ENCODE assay signal across 8 mouse cellular contexts in genomic region chr6:83455328-83456130, GRCm38 (mm10). TPM values are rescaled to one million over a fixed set of nuclear protein-coding genes. Genes with fewer than 3 reads are reported as not detected.
A peak's percentile ranks its signal among the peaks of the same experiment; 100 is the strongest.
DNase-seq lines count a peak whose midpoint lies in the region; ATAC-seq and TF ChIP-seq lines count a peak whose summit lies in the region.

No protein-coding gene starts in this region.

- H3K27me3 ChIP-seq in E14TG2a.4 (ENCODE audit: insufficient read depth, low read length), result peaks cover 93% of the 10 kb centered on the region
- H3K27me3 ChIP-seq in embryonic facial prominence, embryonic 14.5 days (replicated peaks; ENCODE audit: control insufficient read depth, insufficient read depth, low read length), result no peaks in the 10 kb centered on the region
- H3K27me3 ChIP-seq in hindbrain, postnatal 0 days (ENCODE audit: insufficient read depth, low read length), result no peaks in the 10 kb centered on the region
- H3K27me3 ChIP-seq in stomach, embryonic 14.5 days (ENCODE audit: control insufficient read depth, insufficient read depth, low read length), result no peaks in the 10 kb centered on the region

- H3K36me3 ChIP-seq in E14TG2a.4 (ENCODE audit: insufficient read depth, low read length), result no peaks in the 10 kb centered on the region
- no peaks in the 10 kb centered on the region for H3K36me3 ChIP-seq in embryonic facial prominence, embryonic 14.5 days (ENCODE audit: control insufficient read depth, insufficient read depth, low read length)
- no peaks in the 10 kb centered on the region for H3K36me3 ChIP-seq in hindbrain, postnatal 0 days (ENCODE audit: insufficient read depth, low read length)
- peaks cover 9% of the 10 kb centered on the region; the same call in 1 of the 2 replicates for H3K36me3 ChIP-seq in macrophage (ENCODE audit: inconsistent target)
- 0 out of 2 replicates have a peak, but pooled peaks cover 4% of the 10 kb centered on the region for H3K36me3 ChIP-seq in stomach, embryonic 14.5 days (ENCODE audit: control insufficient read depth, insufficient read depth, low read length)

- DNase-seq in adrenal gland, postnatal 14 days, result peak; percentile 44
- no peak for DNase-seq in adrenal gland, postnatal 4 days (ENCODE audit: low spot score in 2 of 2)
- peak; percentile 39 for DNase-seq in embryonic facial prominence, embryonic 14.5 days (ENCODE audit: low spot score)
- DNase-seq in hindbrain, postnatal 0 days (ENCODE audit: low spot score), result peak; percentile 51
- no peak for DNase-seq in frontal cortex, postnatal 25 days (ENCODE audit: low spot score in 2 of 2)

- H3K9me3 ChIP-seq in E14TG2a.4 (ENCODE audit: low read length), result no peaks in the 10 kb centered on the region
- H3K9me3 ChIP-seq in embryonic facial prominence, embryonic 14.5 days (ENCODE audit: control insufficient read depth, low read length), result no peaks in the 10 kb centered on the region
- no peaks in the 10 kb centered on the region for H3K9me3 ChIP-seq in hindbrain, postnatal 0 days (ENCODE audit: low read length)
- no peaks in the 10 kb centered on the region for H3K9me3 ChIP-seq in stomach, embryonic 14.5 days (ENCODE audit: control insufficient read depth, low read depth, low read length)

- H3K4me3 ChIP-seq in E14TG2a.4 (replicated peaks; ENCODE audit: low read length), result peak overlapping the region; percentile 83
- peak overlapping the region; percentile 82 for H3K4me3 ChIP-seq in embryonic facial prominence, embryonic 14.5 days (ENCODE audit: low read depth, low read length)
- H3K4me3 ChIP-seq in hindbrain, postnatal 0 days (ENCODE audit: low read length), result peak overlapping the region; percentile 83
- peak overlapping the region; percentile 56 for H3K4me3 ChIP-seq in macrophage (ENCODE audit: inconsistent target)
- peak overlapping the region; percentile 87 for H3K4me3 ChIP-seq in stomach, embryonic 14.5 days (ENCODE audit: low read depth, low read length)

- WGBS in embryonic facial prominence, embryonic 14.5 days, result under 1% methylated on average over 24 of the region's 41 CpGs
- 1% methylated on average over 27 of the region's 41 CpGs for WGBS in hindbrain, postnatal 0 days
- under 1% methylated on average over 38 of the region's 41 CpGs for WGBS in macrophage (ENCODE audit: missing documents)
- WGBS in stomach, embryonic 14.5 days, result under 1% methylated on average over 26 of the region's 41 CpGs

- H3K27ac ChIP-seq in embryonic facial prominence, embryonic 14.5 days (replicated peaks; ENCODE audit: low read depth, low read length), result peak overlapping the region; percentile 90
- H3K27ac ChIP-seq in hindbrain, postnatal 0 days, result peak overlapping the region; percentile 90
- H3K27ac ChIP-seq in macrophage, result peak overlapping the region; percentile 98
- peak overlapping the region; percentile 95 for H3K27ac ChIP-seq in stomach, embryonic 14.5 days (ENCODE audit: low read length)

- H3K79me2 ChIP-seq in macrophage (ENCODE audit: inconsistent target), result peaks cover 52% of the 10 kb centered on the region

- H3K4me1 ChIP-seq in E14TG2a.4 (replicated peaks; ENCODE audit: low read depth, low read length), result peaks cover 30% of the 10 kb centered on the region
- H3K4me1 ChIP-seq in embryonic facial prominence, embryonic 14.5 days (ENCODE audit: control insufficient read depth, insufficient read depth, low read length), result peaks cover 50% of the 10 kb centered on the region
- H3K4me1 ChIP-seq in hindbrain, postnatal 0 days (ENCODE audit: insufficient read depth, low read length), result peaks cover 38% of the 10 kb centered on the region
- peaks cover 57% of the 10 kb centered on the region for H3K4me1 ChIP-seq in stomach, embryonic 14.5 days (ENCODE audit: control insufficient read depth, insufficient read depth, low read length)

- TF ChIP-seq CTCF in E14TG2a.4 (conservative IDR thresholded peaks at IDR 0.05; ENCODE audit: low read length), result no peak
- TF ChIP-seq CTCF in hindbrain, postnatal 0 days (IDR thresholded peaks at IDR 0.05; ENCODE audit: low read depth), result no peak

- peak overlapping the region; percentile 94 for H3K9ac ChIP-seq in embryonic facial prominence, embryonic 14.5 days (ENCODE audit: low read depth, low read length)
- peak overlapping the region; percentile 94 for H3K9ac ChIP-seq in hindbrain, postnatal 0 days (replicated peaks; ENCODE audit: low read length)
- peak overlapping the region; percentile 84 for H3K9ac ChIP-seq in stomach, embryonic 14.5 days (replicated peaks; ENCODE audit: low read depth, low read length)

- peak; percentile 17; the same call in 1 of the 2 replicates for ATAC-seq in embryonic facial prominence, embryonic 14.5 days (ENCODE audit: low read depth)
- peak; percentile 36 for ATAC-seq in hindbrain, postnatal 0 days
- 0 out of 2 replicates have a peak, but pooled peaks have one; percentile 7 for ATAC-seq in stomach, embryonic 14.5 days (ENCODE audit: insufficient number of reproducible peaks, insufficient read depth, low FRiP score, low read depth)

- peak overlapping the region; percentile 86 for H3K4me2 ChIP-seq in embryonic facial prominence, embryonic 14.5 days (ENCODE audit: low read depth, low read length)
- peak overlapping the region; percentile 92 for H3K4me2 ChIP-seq in hindbrain, postnatal 0 days (ENCODE audit: low read depth, low read length)
- H3K4me2 ChIP-seq in stomach, embryonic 14.5 days (replicated peaks; ENCODE audit: low read depth, low read length), result peak overlapping the region; percentile 96

RNA-seq across cellular contexts. Expression of gene Tet3, which starts 3.4 kb away (rescaled TPM):
- total RNA-seq in adrenal gland, postnatal 14 days (2021), result 49.9 and 61.8 TPM in 2 replicates
- total RNA-seq in adrenal gland, postnatal 4 days (2021), result 10 to 100 TPM; 79.0 to 79.5 TPM
- polyA plus RNA-seq in embryonic facial prominence, embryonic 14.5 days (2014; fragmentation: Nextera tagmentation; extraction: Ambion mirVana), result 32.4 and 37.3 TPM in 2 replicates
- total RNA-seq in hindbrain, postnatal 0 days (2014; rRNA removed), result 30.8 and 34.8 TPM in 2 replicates
- 38.0 and 41.9 TPM in 2 replicates for polyA plus RNA-seq in hindbrain, postnatal 0 days (2015; fragmentation: Nextera tagmentation; extraction: Ambion mirVana)
- 100 to 1,000 TPM; 104 to 576 (median 356) TPM for total RNA-seq in macrophage (2018; cell fraction: chromatin; rRNA removed)
- 10 to 100 TPM; 15.7 to 66.9 (median 36.1) TPM for total RNA-seq in macrophage (2018; cell fraction: cytosol; rRNA removed)
- 100 to 1,000 TPM in 20 of 26 experiments, 10 to 100 TPM in 6; 62.0 to 363 (median 169) TPM for total RNA-seq in macrophage (2018; cell fraction: nucleus; rRNA removed)
- 13.9 to 21.1 TPM (median 19.1 TPM) in 3 replicates for polyA plus RNA-seq in macrophage (2018)
- 43.7 and 49.2 TPM in 2 replicates for polyA plus RNA-seq in stomach, embryonic 14.5 days (2014; fragmentation: Nextera tagmentation; extraction: Ambion mirVana)

RNA-seq across cellular contexts. Expression of gene Dguok, which starts 51.2 kb away (rescaled TPM):
- 45.2 and 46.6 TPM in 2 replicates for total RNA-seq in adrenal gland, postnatal 14 days (2021)
- total RNA-seq in adrenal gland, postnatal 4 days (2021), result 10 to 100 TPM; 46.9 to 53.4 TPM
- 70.5 and 72.3 TPM in 2 replicates for polyA plus RNA-seq in embryonic facial prominence, embryonic 14.5 days (2014; fragmentation: Nextera tagmentation; extraction: Ambion mirVana)
- total RNA-seq in hindbrain, postnatal 0 days (2014; rRNA removed), result 31.8 and 52.5 TPM in 2 replicates
- polyA plus RNA-seq in hindbrain, postnatal 0 days (2015; fragmentation: Nextera tagmentation; extraction: Ambion mirVana), result 51.1 and 52.0 TPM in 2 replicates
- 100 to 1,000 TPM in 3 of 26 experiments, 10 to 100 TPM in 20, 1 to 10 TPM in 3; 8.4 to 129 (median 57.6) TPM for total RNA-seq in macrophage (2018; cell fraction: chromatin; rRNA removed)
- 10 to 100 TPM; 15.6 to 42.6 (median 32.2) TPM for total RNA-seq in macrophage (2018; cell fraction: cytosol; rRNA removed)
- 10 to 100 TPM in 25 of 26 experiments, 1 to 10 TPM in 1; 7.9 to 98.5 (median 32.1) TPM for total RNA-seq in macrophage (2018; cell fraction: nucleus; rRNA removed)
- polyA plus RNA-seq in macrophage (2018), result 30.7 to 54.0 TPM (median 30.9 TPM) in 3 replicates
- polyA plus RNA-seq in stomach, embryonic 14.5 days (2014; fragmentation: Nextera tagmentation; extraction: Ambion mirVana), result 81.3 and 95.0 TPM in 2 replicates

Comparison
In these comparisons a context has a peak if more than half of its experiments do, and no peak if none do; other contexts are left out.
1. DNase-seq: peak in adrenal gland, postnatal 14 days (single experiment), embryonic facial prominence, embryonic 14.5 days (single experiment) and hindbrain, postnatal 0 days (single experiment); none in adrenal gland, postnatal 4 days (0 of 2) and frontal cortex, postnatal 25 days (0 of 2).
2. Peak in every context shown above with its lines, with median percentiles within 50 percentile points of each other: H3K4me3 ChIP-seq, ATAC-seq, H3K27ac ChIP-seq, H3K4me2 ChIP-seq and H3K9ac ChIP-seq.